Mouse (Mus musculus) hindbrain, postnatal 0 days (tissue): Measurements from ENCODE around the gene Mmp11. TPM values are rescaled to one million over a fixed set of nuclear protein-coding genes. Genes with fewer than 3 reads are reported as not detected.

ENCODE experiments used
- ATAC-seq: fragments of 200-750 bp; cut with Nextera tagmentation; 2 replicates; pipeline ENCODE4 v1.8.0; 2017; ENCODE audit warnings: mild to moderate bottlenecking, moderate TSS enrichment, moderate library complexity
- DNase-seq: peaks from one replicate; pipeline ENCODE4 v3.0.0-alpha.2; 2015; ENCODE audit warnings: low spot score
- H3K27ac ChIP-seq: fragments of 300-500 bp; sonication (generic); 2 replicates; pipeline ENCODE4 v1.5.1; 2014; ENCODE audit warnings: mild to moderate bottlenecking
- H3K27me3 ChIP-seq: fragments of 300-500 bp; sonication (generic); 2 replicates; pipeline ENCODE4 v1.6.1; 2014; ENCODE audit warnings: low read length, mixed read lengths; ENCODE audit not compliant: insufficient read depth
- H3K36me3 ChIP-seq: fragments of 300-500 bp; sonication (generic); 2 replicates; pipeline ENCODE4 v1.6.1; 2014; ENCODE audit warnings: low read length, mixed read lengths; ENCODE audit not compliant: insufficient read depth
- H3K4me1 ChIP-seq: fragments of 300-500 bp; sonication (generic); 2 replicates; pipeline ENCODE4 v1.6.1; 2014; ENCODE audit warnings: antibody characterized with exemption, low read length, mixed read lengths; ENCODE audit not compliant: insufficient read depth
- H3K4me2 ChIP-seq: fragments of 300-500 bp; sonication (generic); 2 replicates; pipeline ENCODE4 v1.6.1; 2014; ENCODE audit warnings: low read depth, mild to moderate bottlenecking, low read length, moderate library complexity, mixed read lengths
- H3K4me3 ChIP-seq: fragments of 300-500 bp; sonication (generic); 2 replicates; pipeline ENCODE4 v1.5.1; 2014; ENCODE audit warnings: low read length
- H3K9ac ChIP-seq: fragments of 300-500 bp; sonication (generic); replicated peaks from 2 replicates; pipeline ENCODE4 v1.6.1; 2014; ENCODE audit warnings: mild to moderate bottlenecking, low read length, moderate library complexity, mixed read lengths
- H3K9me3 ChIP-seq: fragments of 300-500 bp; sonication (generic); 2 replicates; pipeline ENCODE4 v1.6.1; 2016; ENCODE audit warnings: low read length, mixed read lengths
- CTCF ChIP-seq: IDR thresholded peaks from 2 replicates; pipeline ENCODE4 v1.5.1; 2016; ENCODE audit warnings: antibody characterized with exemption, control low read depth, low read depth
- WGBS: fragments of 180-500 bp; shearing (Covaris S2); extraction: QIAGEN DNeasy Blood & Tissue Kit; methylation state at CpG from one replicate; pipeline ENCODE4 v1.1.7; 2014; 5-methylcytosine and 5-hydroxymethylcytosine counted together
- polyA plus RNA-seq: library from polyadenylated mRNA; unstranded; fragments of >200 nt; fragmentation: Nextera tagmentation; extraction: Ambion mirVana; gene quantifications from 2 replicates; pipeline ENCODE4 v1.2.1, GENCODE M21; 2015
- total RNA-seq: library from RNA; depleted of rRNA; stranded (reverse); fragments of >200 nt; gene quantifications from 2 replicates; pipeline ENCODE4 v1.2.3, GENCODE M21; 2014; rRNA removed

Gene Mmp11
- total and polyA plus RNA-seq, 2 experiments from 2014 or later, result 8.3 to 9.5 TPM

GRCm38 (mm10) chr10:75880771-75881577 is 55.3 kb downstream of the Mmp11 start:
- 34% methylated on average over 6 of the region's 6 CpGs for WGBS
- Histone ChIP-seq H3K4me1 (no peaks in the 10 kb centered on the region), H3K9ac (no peak overlapping the region), H3K4me3 (no peak overlapping the region), H3K9me3 (no peaks in the 10 kb centered on the region), H3K36me3 (no peaks in the 10 kb centered on the region), H3K4me2 (no peak overlapping the region), H3K27ac (no peak overlapping the region), H3K27me3 (no peaks in the 10 kb centered on the region)
- ATAC-seq (no peak), DNase-seq (no peak)
- no peak for TF ChIP-seq CTCF

- H3K4me1 ChIP-seq, result no peaks in the 10 kb centered on the region
- no peaks in the 10 kb centered on the region for H3K9me3 ChIP-seq
- no peak for TF ChIP-seq CTCF
- H3K4me2 ChIP-seq, result no peak overlapping the region
- H3K27me3 ChIP-seq, result no peaks in the 10 kb centered on the region
- no peak overlapping the region for H3K27ac ChIP-seq
- H3K9ac ChIP-seq, result no peak overlapping the region
- DNase-seq, result no peak
- ATAC-seq, result no peak
- no peaks in the 10 kb centered on the region for H3K36me3 ChIP-seq
- H3K4me3 ChIP-seq, result no peak overlapping the region
- 92% methylated on average over 10 of the region's 10 CpGs for WGBS
These were observed 55.9 kb downstream of the Mmp11 start for GRCm38 (mm10) chr10:75880351-75880750.

- H3K27ac ChIP-seq, result no peak overlapping the region
- ATAC-seq (no peak), DNase-seq (no peak)
- H3K9ac ChIP-seq, result no peak overlapping the region
- no peak overlapping the region for H3K4me3 ChIP-seq
- TF ChIP-seq CTCF, result no peak
- H3K36me3 ChIP-seq, result no peaks in the 10 kb centered on the region
- H3K27me3 ChIP-seq, result no peaks in the 10 kb centered on the region
- peaks cover under 1% of the 10 kb centered on the region; the same call in 1 of the 2 replicates for H3K4me1 ChIP-seq
- no peak overlapping the region for H3K4me2 ChIP-seq
- H3K9me3 ChIP-seq, result no peaks in the 10 kb centered on the region
- WGBS, result 78% methylated on average over 3 of the region's 3 CpGs
These were observed 57.5 kb downstream of the Mmp11 start for GRCm38 (mm10) chr10:75878836-75879235.

DNA sequence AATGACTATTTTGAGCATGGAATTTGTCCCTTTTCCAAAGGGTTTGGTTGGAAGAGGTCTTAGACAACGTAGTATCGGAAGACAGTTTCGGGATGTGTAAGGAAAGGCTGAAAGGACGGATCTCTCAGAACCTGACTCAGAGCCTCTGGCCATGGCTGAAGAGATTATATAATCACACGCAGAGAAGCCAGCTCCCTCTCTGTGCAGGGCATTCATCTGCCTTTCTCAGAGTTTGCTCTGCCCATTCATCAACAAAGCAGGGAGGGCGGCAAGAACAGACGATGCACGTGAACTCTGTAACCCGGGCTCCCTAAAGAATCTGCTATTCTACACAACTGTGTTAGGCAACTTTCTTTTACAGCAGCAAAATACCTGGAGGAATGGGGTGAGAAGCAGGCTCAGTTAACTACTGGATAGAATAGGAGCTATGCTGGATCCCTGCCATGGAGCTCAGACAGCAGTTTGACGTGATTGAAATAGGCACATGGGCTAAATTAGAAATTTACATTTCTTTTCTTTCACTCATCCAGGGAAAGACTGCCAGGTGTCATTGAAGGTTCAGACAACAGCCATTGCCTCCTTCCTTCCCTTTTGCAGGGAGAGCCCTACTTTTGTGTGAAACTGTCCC is 62.6 kb downstream of the Mmp11 start:
- Histone ChIP-seq H3K27ac (peak overlapping the region; percentile 81), H3K4me1 (peaks cover 10% of the 10 kb centered on the region), H3K4me3 (peak overlapping the region; percentile 25), H3K9me3 (no peaks in the 10 kb centered on the region), H3K9ac (peak overlapping the region; percentile 28), H3K4me2 (peak overlapping the region; percentile 50), H3K36me3 (no peaks in the 10 kb centered on the region), H3K27me3 (no peaks in the 10 kb centered on the region)
- no peak for TF ChIP-seq CTCF
- DNase-seq (peak; percentile 50), ATAC-seq (no peak)
- WGBS, result 12% methylated on average over 10 of the region's 10 CpGs

Other genes with a start within 250 kb of the Mmp11 start
- gene Cabin1, start 172.2 kb downstream of the Mmp11 start, total RNA-seq, result 92.9 and 96.4 TPM in 2 replicates
- 30.1 and 33.6 TPM in 2 replicates for gene Cabin1, start 172.2 kb downstream of the Mmp11 start, polyA plus RNA-seq
- gene Ddt, start 163.1 kb downstream of the Mmp11 start, total RNA-seq, result 63.6 and 67.4 TPM in 2 replicates
- 115 and 120 TPM in 2 replicates for gene Ddt, start 163.1 kb downstream of the Mmp11 start, polyA plus RNA-seq
- not detected in 2 replicates for gene Gm20441, start 155.5 kb downstream of the Mmp11 start, total RNA-seq
- not detected in 2 replicates for gene Gm20441, start 155.5 kb downstream of the Mmp11 start, polyA plus RNA-seq
- gene Gstt3, start 155.1 kb downstream of the Mmp11 start, total RNA-seq, result 1.8 and 3.2 TPM in 2 replicates
- gene Gstt3, start 155.1 kb downstream of the Mmp11 start, polyA plus RNA-seq, result 2.8 and 4.2 TPM in 2 replicates
- gene Gstt1, start 137.9 kb downstream of the Mmp11 start, total RNA-seq, result 38.1 and 39.3 TPM in 2 replicates
- 20.8 and 24.4 TPM in 2 replicates for gene Gstt1, start 137.9 kb downstream of the Mmp11 start, polyA plus RNA-seq
- gene Gstt4, start 114.0 kb downstream of the Mmp11 start, total RNA-seq, result not detected in 2 replicates
- not detected in 2 replicates for gene Gstt4, start 114.0 kb downstream of the Mmp11 start, polyA plus RNA-seq
- gene Gstt2, start 99.1 kb downstream of the Mmp11 start, total RNA-seq, result 2.1 and 10.2 TPM in 2 replicates
- 9.3 and 11.1 TPM in 2 replicates for gene Gstt2, start 99.1 kb downstream of the Mmp11 start, polyA plus RNA-seq
- gene Mif, start 76.3 kb downstream of the Mmp11 start, total RNA-seq, result 1,072 and 1,222 TPM in 2 replicates
- 1,792 and 1,891 TPM in 2 replicates for gene Mif, start 76.3 kb downstream of the Mmp11 start, polyA plus RNA-seq
- gene Derl3, start 43.1 kb downstream of the Mmp11 start, total RNA-seq, result 0.79 and 1.8 TPM in 2 replicates
- 0.63 and 0.74 TPM in 2 replicates for gene Derl3, start 43.1 kb downstream of the Mmp11 start, polyA plus RNA-seq
- gene Smarcb1, start 14.9 kb downstream of the Mmp11 start, total RNA-seq, result 142 and 156 TPM in 2 replicates
- gene Smarcb1, start 14.9 kb downstream of the Mmp11 start, polyA plus RNA-seq, result 197 and 199 TPM in 2 replicates
- 327 and 332 TPM in 2 replicates for gene Chchd10, start 3.4 kb downstream of the Mmp11 start, total RNA-seq
- 304 and 312 TPM in 2 replicates for gene Chchd10, start 3.4 kb downstream of the Mmp11 start, polyA plus RNA-seq
- 0.73 TPM in 1 of 2 replicates, not detected in the other for gene Gm867, start 4.2 kb upstream of the Mmp11 start, total RNA-seq
- 2.3 and 2.4 TPM in 2 replicates for gene Gm867, start 4.2 kb upstream of the Mmp11 start, polyA plus RNA-seq
- gene Vpreb3, start 6.6 kb upstream of the Mmp11 start, total RNA-seq, result not detected in 2 replicates
- gene Vpreb3, start 6.6 kb upstream of the Mmp11 start, polyA plus RNA-seq, result 0.52 and 0.75 TPM in 2 replicates
- not detected in 2 replicates for gene Gm5134, start 18.0 kb upstream of the Mmp11 start, total RNA-seq
- gene Gm5134, start 18.0 kb upstream of the Mmp11 start, polyA plus RNA-seq, result not detected in 2 replicates
- 6.8 and 7.9 TPM in 2 replicates for gene Zfp280b, start 96.2 kb upstream of the Mmp11 start, total RNA-seq
- gene Zfp280b, start 96.2 kb upstream of the Mmp11 start, polyA plus RNA-seq, result 10.0 and 10.5 TPM in 2 replicates
- not detected in 2 replicates for gene Slc5a4b, start 174.5 kb upstream of the Mmp11 start, total RNA-seq
- gene Slc5a4b, start 174.5 kb upstream of the Mmp11 start, polyA plus RNA-seq, result 0.08 TPM in 1 of 2 replicates, not detected in the other
- 0.07 TPM in 1 of 2 replicates, not detected in the other for gene Slc5a4a, start 211.0 kb upstream of the Mmp11 start, total RNA-seq
- not detected in 2 replicates for gene Slc5a4a, start 211.0 kb upstream of the Mmp11 start, polyA plus RNA-seq